Mouse (Mus musculus) small intestine, adult 2 months (tissue): Measurements from ENCODE around the gene Strn3.

ENCODE experiments used
- CTCF ChIP-seq: fragments of 200-500 bp; IDR thresholded peaks from 2 replicates; pipeline ENCODE4 v1.5.1; 2012; ENCODE audit warnings: low read depth, mild to moderate bottlenecking, control low read depth, inconsistent platforms, low read length, moderate library complexity, mixed read lengths; ENCODE audit not compliant: insufficient replicate concordance, insufficient read length; ENCODE audit errors: extremely low read depth
- POLR2A ChIP-seq: fragments of 200-500 bp; IDR thresholded peaks from 2 replicates; pipeline ENCODE4 v1.6.1; 2012; ENCODE audit warnings: low read depth, mild to moderate bottlenecking, control low read depth, inconsistent platforms, low read length, moderate library complexity

- TF ChIP-seq POLR2A (no peak), CTCF (no peak)
Observed at GRCm38 (mm10) chr12:51709741-51710140, 18.0 kb upstream of the Strn3 start.
